Mouse (Mus musculus) lung, postnatal 36 days (tissue): ENCODE measurements around the gene Gm44596.
"Not testable (repeated sequence)": the region's sequence is repeated elsewhere in the genome, so short reads cannot be mapped to it uniquely, and the experiment has no call there.

ENCODE experiments used
- DNase-seq: peaks from one replicate; pipeline ENCODE4 v3.0.0; 2022; ENCODE audit warnings: mixed read lengths

Gene Gm44596

DNA sequence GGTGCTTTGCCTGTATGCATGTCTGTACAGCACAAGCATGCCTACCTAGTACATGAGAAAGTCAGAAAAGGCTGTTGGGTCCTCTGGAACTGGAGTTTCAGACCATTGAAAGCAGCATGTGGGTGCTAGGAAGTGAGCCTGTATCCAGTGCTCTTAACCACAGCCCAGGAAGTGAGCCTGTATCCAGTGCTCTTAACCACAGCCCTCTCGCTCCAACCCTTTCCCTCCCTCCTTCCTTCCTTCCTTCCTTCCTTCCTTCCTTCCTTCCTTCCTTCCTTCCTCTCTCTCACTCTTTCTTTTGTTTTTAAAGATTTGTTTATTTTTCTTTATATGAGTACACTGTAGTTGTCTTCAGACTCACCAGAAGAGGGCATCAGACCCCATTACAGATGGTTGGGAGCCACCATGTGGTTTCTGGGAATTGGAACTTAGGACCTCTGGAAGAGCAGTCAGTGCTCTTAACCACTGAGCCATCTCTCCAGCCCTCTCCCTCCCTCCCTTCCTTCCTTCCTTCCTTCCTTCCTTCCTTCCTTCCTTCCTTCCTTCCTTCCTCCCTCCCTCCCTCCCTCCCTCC is 5.4 kb downstream of the Gm44596 start:
- not testable (repeated sequence) for DNase-seq

GRCm38 (mm10) chr6:128381254-128381653 is 6.0 kb downstream of the Gm44596 start:
- no peak for DNase-seq

- DNase-seq: peak; percentile 20
Observed at GRCm38 (mm10) chr6:128383752-128384151, 8.4 kb downstream of the Gm44596 start.

- DNase-seq: no peak
Observed at GRCm38 (mm10) chr6:128385026-128385425, 9.7 kb downstream of the Gm44596 start.

DNA sequence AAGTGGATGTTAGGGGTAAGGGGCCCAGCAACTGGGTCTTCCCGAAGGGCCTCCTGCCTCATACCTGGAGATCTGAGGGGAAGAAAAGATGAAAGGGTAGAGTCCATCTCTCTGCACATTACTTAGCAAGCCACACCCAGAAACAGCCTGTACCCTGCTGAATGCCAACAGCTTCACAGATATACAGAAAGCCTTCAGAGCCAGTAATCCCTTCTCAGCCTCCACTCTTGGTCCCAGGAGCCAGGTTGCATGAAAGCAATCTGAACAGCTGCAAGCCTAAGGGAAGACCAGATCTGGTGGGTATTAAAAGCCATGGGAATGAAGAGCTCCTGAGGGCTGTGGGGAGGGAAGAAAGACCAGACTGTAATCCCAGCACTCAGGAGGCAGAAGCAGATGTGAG is 13.9 kb downstream of the Gm44596 start:
- DNase-seq: no peak

GRCm38 (mm10) chr6:128390683-128391082 is 15.4 kb downstream of the Gm44596 start:
- no peak for DNase-seq

DNA sequence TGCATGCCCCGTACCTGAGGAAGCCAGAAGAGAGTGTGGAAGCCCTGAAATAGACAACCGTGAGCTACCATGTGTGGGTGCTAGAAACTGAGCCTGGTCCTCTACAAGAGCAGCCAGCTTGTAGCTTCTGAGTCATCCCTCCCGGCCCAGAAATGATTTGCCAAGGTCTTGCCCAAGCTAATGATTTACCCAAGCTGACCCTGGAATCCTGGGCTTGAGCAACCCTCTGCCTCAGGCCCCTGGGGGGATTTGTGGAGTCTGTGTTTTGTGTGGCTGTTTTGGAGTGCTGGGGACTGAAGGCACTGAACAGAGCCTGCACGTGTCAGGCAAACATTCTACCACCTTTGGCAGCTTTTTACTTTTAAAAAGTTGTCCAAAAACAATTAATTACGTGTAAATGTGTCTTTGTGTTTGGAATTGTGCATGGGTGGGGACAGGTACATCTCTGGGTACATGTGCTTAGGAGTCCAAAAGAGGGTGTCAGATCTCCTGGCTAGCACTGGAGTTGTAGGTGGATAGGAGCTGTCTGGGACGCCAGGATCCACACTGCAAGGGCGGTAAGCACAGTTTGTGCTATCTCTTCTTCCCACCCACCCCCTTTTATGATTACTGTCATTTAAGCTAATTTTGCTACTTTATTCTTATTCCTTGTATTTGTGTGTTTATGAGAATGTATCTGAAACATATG is 22.4 kb downstream of the Gm44596 start:
- DNase-seq: no peak

DNA sequence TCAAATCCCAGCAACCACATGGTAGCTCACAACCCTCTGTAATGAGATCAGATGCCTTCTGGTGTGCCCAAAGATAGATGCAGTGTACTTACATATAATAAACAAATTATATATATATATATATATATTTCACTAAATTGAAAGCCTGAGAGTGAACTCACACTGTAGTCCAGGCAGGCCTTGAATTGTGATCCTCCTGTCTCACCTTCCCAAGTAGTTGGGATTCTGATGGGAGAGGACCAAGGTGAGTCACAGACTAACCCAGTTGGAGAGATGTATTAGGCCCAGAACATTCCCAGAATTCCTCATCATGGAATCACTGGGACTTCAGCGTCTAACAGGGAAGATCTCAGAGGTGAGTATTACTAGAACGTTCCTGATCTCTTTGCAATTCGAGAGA is 23.7 kb downstream of the Gm44596 start, which contains the start of gene Nrip2:
Nrip2 (plus strand) TSS at position 301 of the 400 bp plus-strand sequence.
- DNase-seq: no peak

DNA sequence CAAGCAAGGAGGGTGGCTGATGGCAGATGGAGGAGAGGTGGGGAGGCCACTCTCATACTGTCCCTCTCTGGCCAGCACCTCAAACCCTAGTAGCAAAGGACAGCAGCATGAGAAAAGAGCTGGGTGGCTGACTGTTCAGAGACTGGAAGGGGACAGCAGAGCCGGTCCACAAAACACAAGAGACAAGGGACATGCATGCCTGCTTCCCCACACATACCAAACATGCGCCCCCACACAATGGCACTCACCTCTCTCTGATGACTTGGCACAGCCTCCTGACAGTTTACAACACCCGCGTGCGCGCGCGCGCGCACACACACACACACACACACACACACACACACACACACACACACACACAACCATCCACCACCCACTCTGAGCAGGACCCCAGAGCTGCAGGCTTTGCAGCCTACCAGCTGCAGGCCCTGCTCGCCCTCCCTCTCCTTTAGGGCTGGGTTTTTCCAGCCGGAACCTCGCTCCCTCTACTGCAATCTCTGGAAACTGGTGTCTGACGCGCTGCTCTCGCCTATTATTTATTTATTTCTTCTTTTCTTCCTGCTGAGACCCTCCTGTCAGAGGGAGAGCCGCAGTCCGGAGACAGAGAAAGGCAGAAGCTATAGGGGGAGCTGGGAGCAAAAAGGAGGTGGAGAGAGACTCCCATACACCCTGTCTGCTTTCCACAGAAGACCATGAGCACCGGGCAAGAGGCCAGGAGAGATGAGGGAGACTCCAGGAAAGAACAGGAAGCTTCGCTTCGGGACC is 24.3 kb downstream of the Gm44596 start:
- peak; percentile 9 for DNase-seq

DNA sequence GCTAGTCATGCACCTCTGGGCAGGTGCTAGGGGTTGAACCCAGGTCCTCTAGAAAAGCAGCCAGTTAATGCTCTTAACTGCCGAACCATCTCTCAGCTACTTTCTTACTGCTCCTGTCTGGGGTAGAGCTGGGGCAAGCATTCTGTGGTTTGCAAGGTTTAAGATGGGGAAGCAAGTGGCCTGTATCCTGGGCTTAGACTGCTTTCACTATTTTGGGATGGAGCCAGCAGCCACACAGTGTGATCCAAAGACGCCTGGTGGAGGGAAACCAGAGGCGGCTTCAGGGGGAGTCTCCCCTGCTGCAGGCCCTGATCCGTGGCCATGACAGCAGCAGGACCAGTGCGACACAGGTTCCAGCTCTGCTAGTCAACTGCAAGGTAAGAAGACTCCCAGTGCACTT is 29.4 kb downstream of the Gm44596 start:
- DNase-seq: no peak

DNA sequence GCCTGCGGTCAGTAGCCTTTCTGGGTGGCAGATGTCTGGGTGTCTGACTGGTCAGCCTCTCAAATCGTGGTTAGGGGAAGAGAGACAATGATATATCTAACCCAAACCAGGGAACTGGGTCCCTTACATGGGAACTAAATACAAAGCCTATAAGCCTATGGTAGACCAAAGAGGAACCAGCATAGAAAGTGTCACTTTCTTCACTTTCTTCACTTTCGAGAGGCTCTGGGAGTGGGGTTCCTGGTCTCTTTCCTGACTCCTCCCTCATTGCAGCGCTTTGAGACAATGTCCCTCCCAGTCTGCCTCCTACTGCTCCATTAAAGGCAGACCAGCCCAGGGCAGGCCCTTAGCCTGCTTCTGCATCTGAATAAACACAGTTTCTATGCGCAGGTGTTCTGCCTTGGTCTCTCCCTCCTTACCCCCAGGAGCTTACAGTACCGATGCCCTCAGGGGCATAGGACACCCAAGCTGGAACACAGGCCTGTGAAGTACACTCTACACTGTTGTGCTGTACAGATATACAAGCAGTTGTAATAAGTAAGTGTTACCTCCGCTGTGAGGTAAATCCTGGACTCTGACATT is 33.3 kb downstream of the Gm44596 start:
- DNase-seq: no peak

GRCm38 (mm10) chr6:128410305-128410704 is 35.0 kb downstream of the Gm44596 start:
- DNase-seq: no peak

GRCm38 (mm10) chr6:128411115-128411514 is 35.8 kb downstream of the Gm44596 start:
- peak; percentile 90 for DNase-seq

GRCm38 (mm10) chr6:128416169-128416568 is 40.9 kb downstream of the Gm44596 start:
- DNase-seq: no peak

DNA sequence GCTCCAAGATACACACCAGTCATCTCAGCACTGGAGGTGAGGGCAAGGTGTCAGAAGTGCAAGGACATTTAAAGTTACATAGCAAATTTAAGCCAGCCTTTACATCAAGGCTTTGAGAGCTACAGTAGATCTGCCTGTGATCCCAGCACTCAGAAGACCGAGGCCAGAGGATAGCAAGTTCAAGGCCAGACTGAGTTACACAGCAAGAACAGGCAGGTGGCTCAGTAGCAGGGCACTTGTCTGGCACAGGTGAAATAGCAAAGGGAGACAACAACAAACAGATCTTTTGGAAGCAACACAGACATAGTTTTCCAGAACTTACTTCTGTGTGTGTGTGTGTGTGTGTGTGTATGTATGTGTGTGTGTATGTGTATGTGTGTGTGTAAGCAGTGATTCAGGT is 42.8 kb downstream of the Gm44596 start:
- DNase-seq: no peak

GRCm38 (mm10) chr6:128421036-128421435 is 45.7 kb downstream of the Gm44596 start:
- DNase-seq: no peak

GRCm38 (mm10) chr6:128421480-128421879 is 46.2 kb downstream of the Gm44596 start:
- DNase-seq: no peak

- no peak for DNase-seq
Observed at GRCm38 (mm10) chr6:128423496-128424268, 48.4 kb downstream of the Gm44596 start.

DNA sequence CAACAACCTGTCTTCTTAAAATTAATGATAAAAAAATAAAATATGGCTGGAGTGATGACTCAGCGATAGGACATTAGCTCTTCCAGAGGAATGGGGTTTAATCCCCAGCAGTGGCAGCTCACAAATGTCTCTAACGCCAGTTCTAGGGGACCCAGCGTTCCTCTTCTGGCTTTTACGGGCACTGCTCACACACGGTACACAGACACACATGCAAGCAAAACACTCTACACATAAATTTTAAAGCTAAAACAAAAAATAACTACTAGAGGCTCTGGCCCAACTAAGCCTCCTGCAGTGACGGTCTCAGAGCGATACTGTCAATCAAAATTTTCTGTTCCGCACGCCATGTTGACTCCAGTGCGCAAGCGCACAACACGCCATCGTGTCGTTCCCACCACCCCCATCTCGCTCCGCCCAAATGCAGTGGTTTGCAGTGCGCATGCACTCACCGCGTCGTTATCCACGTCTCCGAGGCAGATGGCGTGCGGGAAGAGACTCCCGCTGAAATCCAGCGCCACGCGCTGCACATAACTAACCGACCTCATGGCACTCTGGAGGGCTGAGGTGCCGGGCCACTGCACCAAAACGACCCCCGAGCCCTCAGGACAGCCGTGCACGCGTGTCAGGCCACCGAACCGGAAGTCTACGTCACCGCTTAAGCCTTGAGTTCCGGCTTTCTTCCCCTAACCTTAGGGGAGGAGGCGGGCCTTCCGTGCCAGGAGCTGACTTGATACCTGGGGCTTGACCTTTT is 49.1 kb downstream of the Gm44596 start, which contains the start of gene Itfg2:
Itfg2 (minus strand) TSS at position 663 of the 751 bp plus-strand sequence.
- DNase-seq: peak; percentile 98

- DNase-seq: no peak
Observed at GRCm38 (mm10) chr6:128425046-128425445, 49.7 kb downstream of the Gm44596 start.

- DNase-seq: peak; percentile 29
Observed at GRCm38 (mm10) chr6:128427571-128427970, 52.3 kb downstream of the Gm44596 start.

GRCm38 (mm10) chr6:128429300-128429699 is 54.0 kb downstream of the Gm44596 start:
- no peak for DNase-seq
